Mouse (Mus musculus) heart, postnatal 0 days (tissue): Measurements from ENCODE around the gene B3galt6.

ENCODE experiments used
- CTCF ChIP-seq: IDR thresholded peaks from 2 replicates; pipeline ENCODE4 v1.5.1; 2016; ENCODE audit warnings: antibody characterized with exemption, control low read depth, low read depth
- EP300 ChIP-seq: IDR thresholded peaks from 2 replicates; pipeline ENCODE4 v1.6.1; 2016; ENCODE audit warnings: antibody characterized with exemption, low read depth

DNA sequence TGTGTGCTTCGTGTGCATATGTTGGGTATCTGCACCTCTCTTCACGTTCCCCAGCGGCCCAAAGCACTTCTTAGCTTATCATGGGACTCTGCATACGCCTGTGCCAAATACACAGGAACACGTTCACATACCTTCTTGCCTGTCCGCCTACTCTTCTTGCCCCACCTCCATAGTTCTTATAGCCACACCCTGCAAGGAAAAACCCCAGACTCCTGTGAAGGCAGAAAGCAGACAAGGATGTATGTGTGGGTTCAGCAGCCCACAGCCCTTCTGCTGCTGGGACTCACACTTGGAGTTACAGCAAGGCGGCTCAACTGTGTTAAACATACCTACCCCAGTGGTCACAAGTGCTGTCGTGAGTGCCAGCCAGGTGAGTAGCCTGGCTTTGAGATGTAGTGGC, 21.2 kb upstream of the B3galt6 start, which contains the start of gene Tnfrsf4:
- TF ChIP-seq EP300 (no peak), CTCF (no peak)
